ENCODE assay signal across 17 mouse cellular contexts in the genomic region with DNA sequence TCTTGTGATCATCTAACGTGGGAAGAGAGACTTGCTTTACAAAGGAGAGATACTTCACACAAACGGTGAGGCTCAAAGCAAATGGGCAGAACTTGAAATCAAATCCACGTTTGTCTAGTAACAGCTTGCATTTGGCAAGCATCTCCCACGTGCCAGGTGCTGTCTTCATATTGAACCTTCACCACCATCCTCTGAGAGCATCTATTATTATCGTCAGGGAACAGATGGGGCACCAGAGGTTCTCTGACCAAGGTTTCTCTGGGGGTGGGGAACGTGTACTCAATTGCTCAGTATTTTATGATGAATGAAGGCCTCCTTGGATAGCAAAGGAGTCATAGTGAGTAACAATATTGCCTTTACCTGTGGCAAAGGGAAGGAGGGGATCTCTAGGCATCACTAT.
DNase-seq lines count a peak whose midpoint lies in the region; TF ChIP-seq lines count a peak whose summit lies in the region.
"Had no signal": no experiment of that assay in that cellular context is flagged by ENCODE, and none has a peak within 500 bp of the region (broad histone marks: within the 10 kb centered on the region; RNA-seq: fewer than 3 reads in every experiment).

No protein-coding gene starts in this region.

- no peak for TF ChIP-seq CTCF in cerebellum, adult 2 months (IDR thresholded peaks at IDR 0.05; ENCODE audit: borderline replicate concordance, insufficient read depth, low read depth, low read length)

- no peaks in the 10 kb centered on the region for H3K27me3 ChIP-seq in cerebellum, adult 2 months (ENCODE audit: control insufficient read depth, insufficient read depth, low read length)
- H3K27me3 ChIP-seq: heart, embryonic 15.5 days; intestine, embryonic 15.5 days had no signal

- TF ChIP-seq POLR2A in cerebellum, adult 2 months (IDR thresholded peaks at IDR 0.05; ENCODE audit: borderline replicate concordance, insufficient read depth, low read length), result no peak

- H3K27ac ChIP-seq in cerebellum, adult 2 months (ENCODE audit: insufficient read depth, low read length), result peak overlapping the region; percentile 39; the same call in 1 of the 2 replicates
- H3K27ac ChIP-seq: embryonic facial prominence, embryonic 10.5 days; heart, embryonic 15.5 days; hindbrain, embryonic 10.5 days; hindbrain, embryonic 14.5 days; intestine, embryonic 15.5 days had no signal

- WGBS in cerebellum, adult 2 months, result 16% methylated on average over 6 of the region's 6 CpGs

- no peak overlapping the region for H3K4me3 ChIP-seq in cerebellum, adult 2 months (replicated peaks; ENCODE audit: insufficient read depth, low read depth, low read length)
- H3K4me3 ChIP-seq: embryonic facial prominence, embryonic 10.5 days; heart, embryonic 15.5 days; hindbrain, embryonic 10.5 days; intestine, embryonic 15.5 days had no signal

- peak; percentile 28 for DNase-seq in layer of hippocampus, adult 11-12 months (ENCODE audit: low spot score)
- DNase-seq in layer of hippocampus, postnatal 14 days (ENCODE audit: low spot score in 2 of 2), result no peak
- DNase-seq in cerebellum, adult 2 months, result peak in 1 of 2 experiments; percentile 60
- peak; percentile 47 for DNase-seq in cerebellum, adult 9-11 months
- DNase-seq in embryo, embryonic 10.5 days (ENCODE audit: low spot score), result no peak
- no peak for DNase-seq in heart, adult 8-10 months (ENCODE audit: low spot score)
- DNase-seq: adrenal gland, adult 2 months; adrenal gland, postnatal 25 days; gastrocnemius, postnatal 10 days; heart, adult 18-20 months; heart, postnatal 14 days; kidney, adult 18-20 months had no signal

- H3K4me1 ChIP-seq in cerebellum, adult 2 months (ENCODE audit: control insufficient read depth, insufficient read depth, low read length), result peaks cover 7% of the 10 kb centered on the region; the same call in 1 of the 2 replicates
- H3K4me1 ChIP-seq: embryonic facial prominence, embryonic 10.5 days; heart, embryonic 15.5 days; hindbrain, embryonic 10.5 days; intestine, embryonic 15.5 days had no signal

Comparison
In these comparisons a context has a peak if more than half of its experiments do, and no peak if none do; other contexts are left out.
1. DNase-seq: peak in layer of hippocampus, adult 11-12 months (single experiment) and cerebellum, adult 9-11 months (single experiment); none in layer of hippocampus, postnatal 14 days (0 of 2), embryo, embryonic 10.5 days (single experiment) and heart, adult 8-10 months (single experiment).